ENCODE assay signal across 9 mouse cellular contexts in genomic region chr5:50058421-50059286, GRCm38 (mm10). TPM values are rescaled to one million over a fixed set of nuclear protein-coding genes. Genes with fewer than 3 reads are reported as not detected.
DNase-seq lines count a peak whose midpoint lies in the region; ATAC-seq and TF ChIP-seq lines count a peak whose summit lies in the region.
"Had no signal": no experiment of that assay in that cellular context is flagged by ENCODE, and none has a peak within 500 bp of the region (broad histone marks: within the 10 kb centered on the region; RNA-seq: fewer than 3 reads in every experiment).

Gene Adgra3, minus strand, starts transcription at chr5:50059006.

- peak within 1 kb of the TSS; percentile 71 for H3K4me2 ChIP-seq in embryonic facial prominence, embryonic 13.5 days
- peak within 1 kb of the TSS; percentile 96 for H3K4me2 ChIP-seq in midbrain, postnatal 0 days (ENCODE audit: low read depth, low read length, poor library complexity, severe bottlenecking)
- peak within 1 kb of the TSS; percentile 83 for H3K4me2 ChIP-seq in stomach, postnatal 0 days (replicated peaks; ENCODE audit: low read depth)

- intact Hi-C loops in left cerebral cortex, adult 2 months (cut with DNase I): loop anchor here (5.0 kb wide), 1 partner anchor 159 kb away; no protein-coding TSS in a partner anchor

- H3K9me3 ChIP-seq in embryonic facial prominence, embryonic 13.5 days: no peaks in the 10 kb centered on the region
- no peaks in the 10 kb centered on the region for H3K9me3 ChIP-seq in midbrain, postnatal 0 days (ENCODE audit: low read length)
- no peaks in the 10 kb centered on the region for H3K9me3 ChIP-seq in stomach, postnatal 0 days (ENCODE audit: control insufficient read depth, low read length)

- peak; percentile 76 for ATAC-seq in embryonic facial prominence, embryonic 13.5 days (ENCODE audit: insufficient number of reproducible peaks, insufficient read depth, low FRiP score, low TSS enrichment, low read depth)
- peak; percentile 88 for ATAC-seq in midbrain, postnatal 0 days (ENCODE audit: low FRiP score)
- peak; percentile 89 for ATAC-seq in stomach, postnatal 0 days (ENCODE audit: low FRiP score, low TSS enrichment)

- peak within 1 kb of the TSS; percentile 71 for H3K4me3 ChIP-seq in left cerebral cortex, adult 2 months
- peak within 1 kb of the TSS; percentile 98 for H3K4me3 ChIP-seq in embryonic facial prominence, embryonic 13.5 days
- H3K4me3 ChIP-seq in kidney, adult 2 months (ENCODE audit: insufficient read depth, low read depth, low read length): peak within 1 kb of the TSS; percentile 88
- peak within 1 kb of the TSS; percentile 87 for H3K4me3 ChIP-seq in midbrain, postnatal 0 days (ENCODE audit: low read depth, low read length)
- peak within 1 kb of the TSS; percentile 92 for H3K4me3 ChIP-seq in stomach, postnatal 0 days (ENCODE audit: low read depth, low read length)

- TF ChIP-seq POLR2A in kidney, adult 2 months (IDR thresholded peaks at IDR 0.05; ENCODE audit: low read depth, low read length): peak; percentile 33

- H3K27me3 ChIP-seq in embryonic facial prominence, embryonic 13.5 days: no peaks in the 10 kb centered on the region
- H3K27me3 ChIP-seq in kidney, adult 2 months (replicated peaks; ENCODE audit: control insufficient read depth, insufficient read depth, low read length): no peaks in the 10 kb centered on the region
- no peaks in the 10 kb centered on the region for H3K27me3 ChIP-seq in midbrain, postnatal 0 days (ENCODE audit: insufficient read depth, low read length)
- H3K27me3 ChIP-seq in stomach, postnatal 0 days (ENCODE audit: control insufficient read depth, insufficient read depth, low read length): no peaks in the 10 kb centered on the region

- peak within 1 kb of the TSS; percentile 44; the same call in 1 of the 2 replicates for H3K27ac ChIP-seq in left cerebral cortex, adult 2 months
- H3K27ac ChIP-seq in embryonic facial prominence, embryonic 13.5 days: peak within 1 kb of the TSS; percentile 95
- peak within 1 kb of the TSS; percentile 90 for H3K27ac ChIP-seq in kidney, adult 2 months (ENCODE audit: insufficient read depth, low read depth, low read length)
- H3K27ac ChIP-seq in midbrain, postnatal 0 days (ENCODE audit: low read depth, low read length): no peak within 1 kb of the TSS
- peak within 1 kb of the TSS; percentile 89 for H3K27ac ChIP-seq in stomach, postnatal 0 days (replicated peaks)

- peaks cover 37% of the 10 kb centered on the region for H3K4me1 ChIP-seq in embryonic facial prominence, embryonic 13.5 days
- H3K4me1 ChIP-seq in kidney, adult 2 months (ENCODE audit: control insufficient read depth, insufficient read depth, low read length): peaks cover 4% of the 10 kb centered on the region; the same call in 1 of the 2 replicates
- H3K4me1 ChIP-seq in midbrain, postnatal 0 days (ENCODE audit: insufficient read depth, low read length): peaks cover 4% of the 10 kb centered on the region; the same call in 1 of the 2 replicates
- 0 out of 2 replicates have a peak, but pooled peaks cover 3% of the 10 kb centered on the region for H3K4me1 ChIP-seq in stomach, postnatal 0 days (replicated peaks; ENCODE audit: control insufficient read depth, insufficient read depth)

- DNase-seq in left cerebral cortex, adult 2 months (ENCODE audit: extremely low spot score in 1 of 2, low spot score in 2 of 2): peak; percentile 48 to 55
- no peak for DNase-seq in left cerebral cortex, adult 11 months (ENCODE audit: low spot score)
- DNase-seq in heart, adult 18-20 months: peak; percentile 86 to 93
- DNase-seq in kidney, adult 2 months: peak; percentile 94
- peak; percentile 88 for DNase-seq in liver
- DNase-seq in midbrain, postnatal 0 days (ENCODE audit: low spot score): peak; percentile 53
- peak; percentile 88 for DNase-seq in stomach, postnatal 0 days (ENCODE audit: low spot score)

- under 1% methylated on average over 81 of the region's 113 CpGs for whole genome bisulfite sequencing in embryonic facial prominence, embryonic 13.5 days
- under 1% methylated on average over 112 of the region's 113 CpGs for WGBS in kidney, adult 2 months
- under 1% methylated on average over 86 of the region's 113 CpGs for WGBS in midbrain, postnatal 0 days
- WGBS in stomach, postnatal 0 days: under 1% methylated on average over 66 of the region's 113 CpGs

- no peaks in the 10 kb centered on the region for H3K36me3 ChIP-seq in embryonic facial prominence, embryonic 13.5 days
- H3K36me3 ChIP-seq in kidney, adult 2 months (ENCODE audit: control insufficient read depth, insufficient read depth, low read length): no peaks in the 10 kb centered on the region
- no peaks in the 10 kb centered on the region for H3K36me3 ChIP-seq in midbrain, postnatal 0 days (ENCODE audit: insufficient read depth, low read length)
- no peaks in the 10 kb centered on the region for H3K36me3 ChIP-seq in stomach, postnatal 0 days (ENCODE audit: control insufficient read depth, insufficient read depth, low read length)
- H3K36me3 ChIP-seq: G1E had no signal

- H3K9ac ChIP-seq in embryonic facial prominence, embryonic 13.5 days: peak within 1 kb of the TSS; percentile 99
- H3K9ac ChIP-seq in midbrain, postnatal 0 days (replicated peaks; ENCODE audit: low read length, poor library complexity, severe bottlenecking): peak within 1 kb of the TSS; percentile 81
- peak within 1 kb of the TSS; percentile 89 for H3K9ac ChIP-seq in stomach, postnatal 0 days (ENCODE audit: low read length)

- TF ChIP-seq EP300 in stomach, postnatal 0 days (optimal IDR thresholded peaks at IDR 0.05): no peak

- TF ChIP-seq CTCF in left cerebral cortex, adult 2 months (IDR thresholded peaks at IDR 0.05): no peak; the same call in 1 of the 2 replicates
- peak; percentile 7; the same call in 1 of the 2 replicates for TF ChIP-seq CTCF in kidney, adult 2 months (conservative IDR thresholded peaks at IDR 0.05; ENCODE audit: insufficient read depth, insufficient read length, low read depth, low read length)
- TF ChIP-seq CTCF in midbrain, postnatal 0 days (IDR thresholded peaks at IDR 0.05): peak; percentile 36
- peak; percentile 26; the same call in 1 of the 2 replicates for TF ChIP-seq CTCF in stomach, postnatal 0 days (IDR thresholded peaks at IDR 0.05; ENCODE audit: low read depth)

RNA-seq across cellular contexts. Expression of gene Adgra3, which starts in this region (rescaled TPM):
- total RNA-seq in left cerebral cortex, adult 2 months (2021): 10 to 100 TPM; 22.8 to 27.3 TPM
- polyA plus RNA-seq in embryonic facial prominence, embryonic 13.5 days (2015; fragmentation: Nextera tagmentation; extraction: Ambion mirVana): 39.7 and 42.0 TPM in 2 replicates
- total RNA-seq in heart, adult 18-20 months (2021): 10 to 100 TPM; 20.0 to 31.3 TPM
- 57.2 and 69.1 TPM in 2 replicates for polyA plus RNA-seq in kidney, adult 2 months (2012; rRNA removed)
- 37.5 and 41.4 TPM in 2 replicates for total RNA-seq in midbrain, postnatal 0 days (2014; rRNA removed)
- 7.1 and 8.1 TPM in 2 replicates for polyA plus RNA-seq in midbrain, postnatal 0 days (2015; fragmentation: Nextera tagmentation; extraction: Ambion mirVana)
- polyA plus RNA-seq in stomach, postnatal 0 days (2015; fragmentation: Nextera tagmentation; extraction: Ambion mirVana): 7.1 and 7.9 TPM in 2 replicates
- polyA plus RNA-seq: G1E had no signal
